Mouse (Mus musculus) cortical plate, adult 2 months (tissue): Measurements from ENCODE around the gene Csnk1d.

Experiments
- CTCF ChIP-seq: fragments of 200-500 bp; IDR thresholded peaks from 2 replicates; pipeline ENCODE4 v1.5.1; 2011; ENCODE audit warnings: mild to moderate bottlenecking, control low read depth, low read length; ENCODE audit not compliant: insufficient read depth; ENCODE audit errors: extremely low read depth
- POLR2A ChIP-seq: fragments of 200-500 bp; IDR thresholded peaks from 2 replicates; pipeline ENCODE4 v1.6.1; 2011; ENCODE audit warnings: mild to moderate bottlenecking, low read length, control low read depth; ENCODE audit not compliant: insufficient read depth; ENCODE audit errors: extremely low read depth

- TF ChIP-seq CTCF (no peak), POLR2A (no peak)
Observed at GRCm38 (mm10) chr11:120989523-120989922, 1.6 kb downstream of the Csnk1d start.
